Mouse (Mus musculus): ENCODE results near the gene AC124108.1. TPM values are rescaled to one million over a fixed set of nuclear protein-coding genes. Genes with fewer than 3 reads are reported as not detected.

AC124108.1 gene
- total and polyA plus RNA-seq, 2 experiments from 2014 or later = 0.54 to 3.9 TPM

DNA sequence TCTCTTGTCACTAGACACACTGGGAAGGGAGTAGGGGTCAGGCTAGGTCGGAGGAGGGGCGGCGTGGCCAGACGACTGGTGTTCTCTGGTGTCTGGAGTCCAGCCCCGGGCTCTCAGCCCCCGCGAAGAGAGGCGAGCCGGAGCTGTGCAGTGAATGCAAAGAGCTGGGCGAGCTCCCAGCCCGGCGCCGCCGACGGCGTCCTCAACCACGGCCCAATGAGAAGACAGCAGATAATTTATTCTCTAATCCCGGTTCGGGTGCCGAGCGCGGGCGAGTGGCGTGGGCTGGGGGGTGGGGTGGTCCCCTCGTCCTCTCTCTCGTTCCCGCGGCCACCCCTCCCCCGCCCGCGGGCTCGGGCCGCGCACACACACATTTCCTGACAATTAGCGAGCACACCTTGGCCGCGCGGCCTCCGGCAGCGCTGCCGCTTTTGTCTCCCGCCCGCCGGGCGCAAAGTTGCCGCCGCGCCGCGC, 1.2 kb upstream of the AC124108.1 start:
- Histone ChIP-seq H3K27ac (ENCODE audit: low read depth, low read length) (peak overlapping the region; percentile 99), H3K4me1 (ENCODE audit: insufficient read depth, low read length) (peaks cover 22% of the 10 kb centered on the region), H3K36me3 (ENCODE audit: insufficient read depth, low read length) (no peaks in the 10 kb centered on the region), H3K27me3 (ENCODE audit: insufficient read depth, low read length) (no peaks in the 10 kb centered on the region), H3K9me3 (ENCODE audit: low read length) (no peaks in the 10 kb centered on the region), H3K9ac (replicated peaks; ENCODE audit: low read length, poor library complexity, severe bottlenecking) (peak overlapping the region; percentile 97), H3K4me3 (ENCODE audit: low read depth, low read length) (peak overlapping the region; percentile 83), H3K4me2 (ENCODE audit: low read depth, low read length, poor library complexity, severe bottlenecking) (peak overlapping the region; percentile 76)
- no peak for TF ChIP-seq CTCF (IDR thresholded peaks at IDR 0.05)
- DNase-seq (ENCODE audit: low spot score) = peak; percentile 87
- peak; percentile 78 for ATAC-seq (ENCODE audit: low FRiP score)
- WGBS = under 1% methylated on average over 43 of the region's 50 CpGs

DNA sequence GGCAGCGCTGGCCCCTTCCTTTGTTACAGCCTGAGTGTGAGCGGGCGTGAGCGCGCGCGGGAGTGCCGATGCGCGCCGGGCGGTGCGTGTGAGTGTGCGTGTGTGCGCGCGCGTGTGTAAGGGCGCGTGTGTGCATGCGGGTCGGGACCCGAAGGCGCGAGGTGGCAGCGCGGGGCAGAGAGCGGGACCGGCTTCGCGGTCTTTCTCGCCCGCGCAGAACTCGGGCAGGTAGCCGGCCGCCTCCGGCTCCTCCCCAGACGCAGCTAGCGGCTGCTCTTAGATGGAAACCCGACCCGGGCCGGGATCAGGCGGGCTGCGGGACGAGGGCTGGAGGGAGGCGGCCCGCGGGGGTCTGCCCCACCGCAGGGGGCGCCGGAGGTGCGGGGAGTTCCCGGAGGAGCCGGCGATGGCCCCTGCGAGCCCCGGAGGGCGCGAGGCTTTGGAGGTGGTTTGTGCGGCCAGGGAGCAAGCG, 600 bp upstream of the AC124108.1 start:
- H3K9ac ChIP-seq (replicated peaks; ENCODE audit: low read length, poor library complexity, severe bottlenecking) = peak overlapping the region; percentile 97
- under 1% methylated on average over 48 of the region's 62 CpGs for WGBS
- peak overlapping the region; percentile 99 for H3K27ac ChIP-seq (ENCODE audit: low read depth, low read length)
- H3K4me3 ChIP-seq (ENCODE audit: low read depth, low read length) = peak overlapping the region; percentile 83
- H3K9me3 ChIP-seq (ENCODE audit: low read length) = no peaks in the 10 kb centered on the region
- H3K4me1 ChIP-seq (ENCODE audit: insufficient read depth, low read length) = peaks cover 22% of the 10 kb centered on the region
- H3K4me2 ChIP-seq (ENCODE audit: low read depth, low read length, poor library complexity, severe bottlenecking) = peak overlapping the region; percentile 76
- DNase-seq (ENCODE audit: low spot score) (peak; percentile 38), ATAC-seq (ENCODE audit: low FRiP score) (peak; percentile 57)
- H3K36me3 ChIP-seq (ENCODE audit: insufficient read depth, low read length) = no peaks in the 10 kb centered on the region
- TF ChIP-seq CTCF (IDR thresholded peaks at IDR 0.05) = peak; percentile 31; the same call in 1 of the 2 replicates
- H3K27me3 ChIP-seq (ENCODE audit: insufficient read depth, low read length) = no peaks in the 10 kb centered on the region

DNA sequence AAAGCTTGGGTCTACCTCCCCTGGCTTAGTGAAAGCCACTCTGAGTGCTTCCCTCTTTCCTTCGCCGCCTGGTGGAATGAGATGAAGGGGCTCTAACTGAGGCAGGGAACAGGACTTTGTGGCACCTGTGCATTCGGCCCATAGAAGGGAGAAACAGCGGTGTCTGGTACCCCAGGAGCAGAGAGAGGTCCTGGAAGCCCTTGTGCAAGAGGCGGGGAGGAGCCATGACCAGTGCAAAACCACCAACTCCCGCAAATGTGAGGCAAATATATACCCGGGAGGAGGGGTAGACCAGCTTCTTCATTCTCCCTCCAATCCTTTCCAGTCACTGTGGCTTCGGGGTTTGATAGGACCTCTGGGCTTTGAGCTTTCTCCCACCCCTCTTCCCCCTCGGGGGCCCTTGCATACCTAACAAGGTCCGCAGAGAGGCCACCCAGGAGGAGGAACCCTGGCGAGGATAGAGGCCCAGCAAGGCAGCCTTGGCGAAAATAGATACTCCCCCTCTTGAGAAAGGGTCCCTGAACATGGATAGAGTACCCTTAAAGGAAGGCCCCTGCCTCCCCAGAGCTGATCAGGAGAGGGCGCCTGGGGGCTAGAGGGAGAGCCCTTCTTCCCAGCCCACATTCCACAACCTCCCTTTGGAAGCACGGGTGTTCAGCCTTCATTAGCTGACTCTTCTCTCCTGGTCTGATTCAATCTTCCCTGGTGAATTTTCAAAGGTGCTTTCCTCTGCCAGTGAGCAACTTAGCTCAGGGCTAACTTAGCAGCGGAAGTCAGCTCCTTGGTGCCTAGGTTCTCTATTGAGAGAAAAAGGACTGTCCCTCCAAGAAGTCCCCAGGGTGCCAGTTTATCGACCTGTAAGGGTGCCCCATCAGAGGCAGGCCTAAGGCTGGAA, 776 bp downstream of the AC124108.1 start:
- ATAC-seq (ENCODE audit: low FRiP score) (peak; percentile 13; the same call in 1 of the 2 replicates), DNase-seq (ENCODE audit: low spot score) (peak; percentile 50)
- 2% methylated on average over 15 of the region's 16 CpGs for WGBS
- no peaks in the 10 kb centered on the region for H3K27me3 ChIP-seq (ENCODE audit: insufficient read depth, low read length)
- peaks cover 29% of the 10 kb centered on the region for H3K4me1 ChIP-seq (ENCODE audit: insufficient read depth, low read length)
- H3K36me3 ChIP-seq (ENCODE audit: insufficient read depth, low read length) = no peaks in the 10 kb centered on the region
- peak overlapping the region; percentile 83 for H3K4me3 ChIP-seq (ENCODE audit: low read depth, low read length)
- H3K9me3 ChIP-seq (ENCODE audit: low read length) = no peaks in the 10 kb centered on the region
- peak overlapping the region; percentile 97 for H3K9ac ChIP-seq (replicated peaks; ENCODE audit: low read length, poor library complexity, severe bottlenecking)
- TF ChIP-seq CTCF (IDR thresholded peaks at IDR 0.05) = peak; percentile 63
- H3K4me2 ChIP-seq (ENCODE audit: low read depth, low read length, poor library complexity, severe bottlenecking) = peak overlapping the region; percentile 76
- peak overlapping the region; percentile 99 for H3K27ac ChIP-seq (ENCODE audit: low read depth, low read length)

DNA sequence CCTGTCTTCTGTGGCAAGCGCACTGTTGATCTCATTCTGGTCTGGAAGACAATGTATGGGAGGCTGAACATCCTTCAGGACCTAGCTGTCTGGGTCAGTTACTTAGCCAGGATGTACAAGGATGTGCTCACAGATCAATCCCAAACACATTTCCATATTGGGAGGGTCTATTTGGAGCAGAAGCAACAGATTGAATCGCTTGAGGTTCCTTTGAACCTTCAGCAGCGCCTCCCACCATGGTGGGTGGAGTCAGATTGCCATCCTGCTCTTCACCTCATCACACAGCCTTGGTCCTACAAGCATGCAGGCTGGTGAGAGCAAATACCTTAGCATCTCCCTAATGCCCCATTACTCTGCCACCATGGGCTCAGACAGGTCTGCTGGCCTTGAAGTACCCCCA, 2.5 kb downstream of the AC124108.1 start:
- Histone ChIP-seq H3K36me3 (ENCODE audit: insufficient read depth, low read length) (no peaks in the 10 kb centered on the region), H3K9ac (replicated peaks; ENCODE audit: low read length, poor library complexity, severe bottlenecking) (no peak overlapping the region), H3K27ac (ENCODE audit: low read depth, low read length) (peak overlapping the region; percentile 99), H3K4me1 (ENCODE audit: insufficient read depth, low read length) (peaks cover 31% of the 10 kb centered on the region), H3K4me2 (ENCODE audit: low read depth, low read length, poor library complexity, severe bottlenecking) (peak overlapping the region; percentile 76), H3K27me3 (ENCODE audit: insufficient read depth, low read length) (no peaks in the 10 kb centered on the region), H3K4me3 (ENCODE audit: low read depth, low read length) (peak overlapping the region; percentile 83; the same call in 1 of the 2 replicates), H3K9me3 (ENCODE audit: low read length) (no peaks in the 10 kb centered on the region)
- DNase-seq (ENCODE audit: low spot score) (no peak), ATAC-seq (ENCODE audit: low FRiP score) (no peak)
- TF ChIP-seq CTCF (IDR thresholded peaks at IDR 0.05) = no peak
- 57% methylated on average over 3 of the region's 3 CpGs for WGBS

DNA sequence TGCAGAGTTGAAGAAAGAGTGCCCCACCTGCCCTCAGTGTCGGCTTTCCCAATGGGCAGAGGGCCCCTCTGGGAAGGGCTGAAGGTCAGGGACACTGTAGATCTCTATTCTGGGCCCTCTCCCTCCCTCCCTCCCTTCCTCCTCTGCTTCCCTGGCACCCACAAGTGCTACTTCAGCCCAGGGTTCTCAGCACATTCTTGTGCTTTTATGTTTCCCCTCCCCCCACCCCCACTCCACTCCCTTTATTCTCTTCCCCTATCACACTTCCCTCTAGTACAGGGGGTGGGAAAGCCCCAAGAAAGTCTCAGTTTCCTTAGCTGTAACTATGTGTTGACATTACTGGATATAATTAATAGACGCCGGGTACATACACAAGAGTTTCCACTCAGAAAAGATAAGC, 3.4 kb downstream of the AC124108.1 start:
- 39% methylated on average over 3 of the region's 3 CpGs for WGBS

DNA sequence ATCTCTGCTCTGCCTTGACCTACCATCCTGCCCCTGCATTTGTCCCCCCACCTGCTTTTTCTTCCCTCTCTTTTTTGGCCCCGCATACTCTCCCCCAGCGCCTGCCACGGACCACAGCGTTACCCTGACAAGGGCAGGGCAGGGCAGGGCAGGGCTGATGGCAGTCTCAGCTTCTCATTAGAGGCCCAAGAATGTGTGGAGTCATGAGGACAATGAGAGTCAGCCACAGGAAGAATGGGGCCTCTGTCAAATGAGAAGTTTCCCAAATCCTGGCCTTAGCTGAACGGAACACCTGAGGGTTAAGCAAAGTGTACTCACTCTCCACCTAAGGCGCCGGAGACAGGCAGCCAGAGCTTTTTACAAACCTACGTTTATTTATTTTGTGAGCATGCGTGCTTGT, 3.8 kb downstream of the AC124108.1 start:
- H3K4me3 ChIP-seq (ENCODE audit: low read depth, low read length) = no peak overlapping the region
- no peak overlapping the region for H3K4me2 ChIP-seq (ENCODE audit: low read depth, low read length, poor library complexity, severe bottlenecking)
- no peak overlapping the region for H3K9ac ChIP-seq (replicated peaks; ENCODE audit: low read length, poor library complexity, severe bottlenecking)
- DNase-seq (ENCODE audit: low spot score) (no peak), ATAC-seq (ENCODE audit: low FRiP score) (no peak)
- no peaks in the 10 kb centered on the region for H3K9me3 ChIP-seq (ENCODE audit: low read length)
- H3K36me3 ChIP-seq (ENCODE audit: insufficient read depth, low read length) = no peaks in the 10 kb centered on the region
- TF ChIP-seq CTCF (IDR thresholded peaks at IDR 0.05) = no peak
- no peaks in the 10 kb centered on the region for H3K27me3 ChIP-seq (ENCODE audit: insufficient read depth, low read length)
- peaks cover 31% of the 10 kb centered on the region for H3K4me1 ChIP-seq (ENCODE audit: insufficient read depth, low read length)
- 42% methylated on average over 9 of the region's 9 CpGs for whole genome bisulfite sequencing
- no peak overlapping the region for H3K27ac ChIP-seq (ENCODE audit: low read depth, low read length)

More for the DNA sequence above, 3.4 kb downstream of the AC124108.1 start:
- no peak for TF ChIP-seq CTCF (IDR thresholded peaks at IDR 0.05)
- DNase-seq (ENCODE audit: low spot score) (no peak), ATAC-seq (ENCODE audit: low FRiP score) (no peak)
- H3K4me3 ChIP-seq (ENCODE audit: low read depth, low read length) = no peak overlapping the region
- H3K9ac ChIP-seq (replicated peaks; ENCODE audit: low read length, poor library complexity, severe bottlenecking) = no peak overlapping the region
- H3K4me2 ChIP-seq (ENCODE audit: low read depth, low read length, poor library complexity, severe bottlenecking) = peak overlapping the region; percentile 76; the same call in 1 of the 2 replicates
- H3K36me3 ChIP-seq (ENCODE audit: insufficient read depth, low read length) = no peaks in the 10 kb centered on the region
- H3K4me1 ChIP-seq (ENCODE audit: insufficient read depth, low read length) = peaks cover 31% of the 10 kb centered on the region
- H3K9me3 ChIP-seq (ENCODE audit: low read length) = no peaks in the 10 kb centered on the region
- no peaks in the 10 kb centered on the region for H3K27me3 ChIP-seq (ENCODE audit: insufficient read depth, low read length)
- no peak overlapping the region for H3K27ac ChIP-seq (ENCODE audit: low read depth, low read length)

Measured in midbrain, postnatal 0 days (tissue).